Mouse (Mus musculus): Measurements from ENCODE around the gene Sars2.
A peak's percentile ranks its signal among the peaks of the same experiment; 100 is the strongest.
"Not testable (repeated sequence)": the region's sequence is repeated elsewhere in the genome, so short reads cannot be mapped to it uniquely, and the experiment has no call there.

Sars2 gene

GRCm38 (mm10) chr7:28741709-28742438, at the start of gene Sars2, which contains the start of gene Mrps12:
Gene Sars2, plus strand, starts transcription at chr7:28741992.
Gene Mrps12, minus strand, starts transcription at chr7:28741820.
- DNase-seq = peak; percentile 95

DNA sequence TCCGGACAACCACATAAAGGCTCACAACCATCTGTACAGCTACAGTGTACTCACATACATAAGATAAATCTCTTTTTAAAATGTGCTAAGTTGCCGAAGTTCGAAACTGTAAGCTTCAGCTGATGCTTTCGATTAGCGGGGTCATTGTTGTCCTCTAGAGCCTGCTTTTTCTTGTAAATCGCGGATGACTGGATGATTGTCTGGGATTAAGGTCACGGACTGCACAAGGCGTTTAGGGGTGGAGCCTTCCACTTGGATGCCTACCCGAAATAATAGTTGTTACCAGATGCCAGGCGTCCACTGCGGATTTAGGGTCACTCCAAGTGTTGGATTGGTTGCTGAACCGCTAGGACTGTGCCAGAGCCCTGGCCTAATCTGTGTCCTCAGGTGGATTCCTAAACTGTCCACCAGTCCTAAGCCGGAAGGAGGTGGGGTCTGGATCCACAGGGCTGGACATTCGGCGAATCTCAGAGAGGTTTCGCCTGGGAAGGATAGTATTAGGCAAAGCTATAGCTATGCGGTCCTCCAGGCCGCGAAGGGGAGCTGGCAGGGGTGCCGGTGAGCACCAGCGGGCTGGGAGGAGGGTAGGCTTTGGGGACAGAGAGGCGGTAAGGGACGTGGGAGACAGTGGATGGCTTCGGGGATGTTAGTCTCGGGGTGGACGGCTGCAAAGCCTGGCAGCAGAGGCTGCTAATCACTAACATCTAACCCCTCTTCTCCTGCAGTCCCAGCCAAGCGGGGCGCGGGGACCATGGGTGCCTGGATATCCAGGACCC, 49.1 kb upstream of the Sars2 start, which contains the start of gene Fbxo27:
TSS of gene Fbxo27 (plus strand) at position 305 of the 776 bp plus-strand sequence.
- DNase-seq = peak; percentile 58

DNA sequence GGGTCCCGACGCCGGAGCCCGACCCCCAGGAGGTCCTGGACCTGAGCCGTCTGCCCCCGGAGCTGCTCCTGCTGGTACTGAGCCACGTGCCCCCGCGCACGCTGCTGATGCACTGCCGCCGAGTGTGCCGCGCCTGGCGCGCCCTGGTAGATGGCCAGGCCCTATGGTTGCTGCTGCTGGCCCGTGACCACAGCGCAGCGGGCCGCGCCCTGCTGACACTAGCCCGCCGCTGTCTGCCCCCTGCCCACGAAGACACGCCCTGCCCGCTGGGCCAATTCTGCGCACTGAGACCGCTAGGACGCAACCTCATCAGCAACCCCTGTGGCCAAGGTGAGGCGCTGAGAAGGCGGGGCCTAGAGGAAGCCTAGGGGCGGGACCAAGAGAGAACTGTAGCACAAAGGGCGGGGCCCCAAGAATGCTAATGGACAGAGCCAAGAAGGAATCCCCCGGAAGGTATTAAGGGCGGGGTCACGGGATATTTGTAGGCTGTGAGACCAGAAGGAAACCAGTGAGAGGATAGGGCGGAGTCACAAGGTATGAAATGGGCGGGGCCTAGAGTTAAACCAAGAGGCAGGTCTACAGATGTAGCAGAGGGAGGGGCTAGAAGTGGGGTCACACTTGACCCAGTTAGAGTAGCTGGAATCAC, 48.3 kb upstream of the Sars2 start:
- DNase-seq = peak; percentile 82

DNA sequence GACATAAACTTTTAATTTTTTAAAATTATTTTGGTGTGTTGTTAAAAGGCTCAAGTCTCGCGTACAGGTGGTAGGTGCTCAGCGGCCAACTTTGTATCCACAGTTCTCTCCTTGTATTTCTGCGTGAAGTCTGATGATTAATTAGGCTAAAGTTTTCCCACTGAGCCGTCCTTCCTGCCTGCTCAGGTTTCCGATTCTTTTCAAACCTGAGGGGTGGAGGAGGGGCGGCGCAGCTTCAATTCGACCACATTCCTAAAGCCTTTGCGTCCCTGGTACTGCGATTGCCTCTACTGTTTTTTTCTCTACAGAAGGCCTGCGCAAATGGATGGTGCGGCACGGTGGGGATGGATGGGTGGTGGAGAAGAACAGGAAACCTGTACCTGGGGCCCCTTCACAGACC, 47.4 kb upstream of the Sars2 start:
- DNase-seq = no peak

DNA sequence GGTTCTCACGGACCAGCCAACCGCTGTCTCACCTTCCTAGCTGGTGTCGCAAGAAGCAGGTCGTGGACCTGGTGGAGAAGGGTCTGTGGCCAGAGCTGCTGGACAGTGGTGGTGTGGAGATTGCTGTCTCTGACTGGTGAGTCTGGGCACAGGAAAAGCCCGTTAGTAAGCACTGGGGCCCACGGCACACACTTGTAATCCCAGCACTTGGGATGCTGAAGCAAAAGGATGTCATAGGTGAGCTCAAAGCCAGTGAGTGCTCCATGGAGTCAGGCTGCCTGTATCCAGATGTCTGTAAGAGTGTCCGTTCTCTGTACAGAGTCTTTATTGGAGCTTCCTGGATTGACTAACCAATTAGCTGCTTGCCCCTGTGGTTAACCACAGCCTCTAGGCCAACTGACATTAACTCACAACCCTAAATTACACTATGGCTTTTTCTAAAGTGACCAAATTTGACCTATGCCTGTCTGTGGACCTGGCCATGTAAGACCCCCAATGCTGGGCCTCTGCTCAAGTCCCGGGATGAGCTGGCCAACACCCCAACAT, 46.8 kb upstream of the Sars2 start:
- DNase-seq = no peak

DNA sequence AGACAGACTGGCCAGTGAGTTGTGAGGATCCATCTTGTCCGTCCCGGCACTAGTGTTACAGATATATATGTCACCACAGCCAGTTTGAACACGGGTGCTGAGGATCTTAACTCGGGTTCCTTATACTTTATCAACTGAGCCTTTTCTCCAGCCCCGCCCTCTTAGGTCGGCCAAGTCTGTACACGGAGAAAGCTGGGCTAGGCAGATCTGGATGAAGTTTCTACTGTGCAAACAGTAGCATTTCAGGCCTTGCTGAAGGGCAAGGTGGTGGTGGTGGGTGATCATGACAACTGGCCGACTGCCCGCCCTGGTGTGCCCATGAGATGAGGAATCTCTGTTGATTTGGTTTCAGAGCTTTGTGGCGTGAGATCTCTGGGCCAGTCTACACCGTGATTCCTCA, 44.5 kb upstream of the Sars2 start:
- DNase-seq = no peak

- DNase-seq = no peak
These were observed 41.5 kb upstream of the Sars2 start for GRCm38 (mm10) chr7:28700269-28700668.

DNA sequence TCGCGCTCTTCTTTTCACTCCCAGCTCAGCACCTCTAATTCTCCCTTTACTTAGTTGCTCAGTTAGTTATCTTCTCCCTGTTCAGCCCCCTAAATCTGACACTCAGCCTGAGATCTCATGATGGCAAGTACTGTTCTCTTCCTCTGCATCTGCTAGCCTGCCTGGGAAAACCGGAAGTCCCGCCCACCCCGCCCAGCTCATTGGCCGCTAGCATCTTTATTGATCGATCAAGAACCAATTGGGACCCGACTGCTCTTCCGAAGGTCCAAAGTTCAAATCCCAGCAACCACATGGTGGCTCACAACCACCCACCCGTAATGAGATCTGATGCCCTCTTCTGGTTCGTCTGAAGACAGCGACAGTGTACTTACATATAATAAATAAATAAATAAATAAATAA, 40.5 kb upstream of the Sars2 start:
- DNase-seq = not testable (repeated sequence)

DNA sequence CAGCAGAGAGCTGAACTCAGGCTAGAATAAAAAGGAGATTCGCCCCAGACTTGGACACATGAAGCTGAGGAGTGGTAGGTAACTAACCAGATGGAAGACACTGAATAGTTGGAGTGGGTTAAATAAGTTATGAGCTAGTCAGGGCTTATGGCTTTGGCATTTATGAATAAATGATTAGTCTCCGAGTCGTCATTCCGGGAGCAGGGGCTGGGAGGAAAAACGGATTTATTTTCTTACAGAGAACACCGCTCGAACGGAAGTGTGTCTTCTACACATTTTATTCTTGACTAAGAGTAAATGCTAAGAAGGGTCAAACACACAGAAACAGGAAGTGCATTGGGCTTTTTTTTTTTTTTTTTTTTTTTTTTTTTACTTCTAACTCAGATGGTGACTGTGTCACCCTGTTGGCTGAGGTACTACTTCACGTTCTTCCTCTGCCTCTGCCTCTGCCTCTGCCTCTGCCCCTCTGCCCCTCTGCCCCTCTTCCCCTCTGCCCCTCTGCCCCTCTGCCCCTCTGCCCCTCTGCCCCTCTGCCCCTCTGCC, 39.1 kb upstream of the Sars2 start:
- no peak for DNase-seq

GRCm38 (mm10) chr7:28709454-28709853, 32.3 kb upstream of the Sars2 start:
- DNase-seq = no peak

GRCm38 (mm10) chr7:28710962-28711361, 30.8 kb upstream of the Sars2 start:
- no peak for DNase-seq

DNA sequence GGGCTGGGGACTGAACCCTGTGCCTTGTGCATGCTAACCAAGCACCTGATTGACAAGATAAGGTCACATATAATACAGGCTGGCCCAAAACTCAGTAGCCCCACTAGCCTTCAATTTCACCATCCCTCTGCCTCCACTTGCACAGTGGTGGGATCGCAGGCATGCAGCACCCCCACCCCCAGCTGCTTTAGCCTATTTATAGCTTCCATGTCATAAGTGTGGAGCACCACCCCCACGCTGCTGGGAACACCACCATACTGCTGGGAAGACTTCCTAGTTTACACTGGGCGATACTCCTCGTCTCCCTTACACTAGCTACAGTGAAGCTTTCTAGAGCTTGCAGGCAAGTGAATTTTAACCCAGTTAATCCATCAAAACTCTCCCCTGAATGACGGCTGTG, 27.1 kb upstream of the Sars2 start:
- peak; percentile 43 for DNase-seq

DNA sequence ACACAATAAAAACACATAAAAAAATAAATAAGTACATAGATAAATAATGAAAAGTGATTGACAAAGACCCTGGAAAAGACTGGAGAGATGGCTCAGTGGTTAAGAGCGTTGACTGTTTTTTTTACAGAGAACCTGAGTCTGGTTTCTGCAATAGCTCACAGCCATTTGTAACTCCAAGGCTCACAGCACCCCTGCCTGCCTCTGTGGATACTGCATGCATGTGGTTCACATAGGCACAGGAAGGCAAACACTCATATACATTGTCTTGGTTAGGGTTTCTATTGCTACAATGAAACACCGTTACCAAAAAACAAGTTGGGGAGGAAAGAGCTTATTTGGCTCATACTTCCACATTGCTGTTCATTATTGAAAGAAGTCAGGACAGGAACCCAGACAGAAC, 26.2 kb upstream of the Sars2 start:
- DNase-seq = no peak

DNA sequence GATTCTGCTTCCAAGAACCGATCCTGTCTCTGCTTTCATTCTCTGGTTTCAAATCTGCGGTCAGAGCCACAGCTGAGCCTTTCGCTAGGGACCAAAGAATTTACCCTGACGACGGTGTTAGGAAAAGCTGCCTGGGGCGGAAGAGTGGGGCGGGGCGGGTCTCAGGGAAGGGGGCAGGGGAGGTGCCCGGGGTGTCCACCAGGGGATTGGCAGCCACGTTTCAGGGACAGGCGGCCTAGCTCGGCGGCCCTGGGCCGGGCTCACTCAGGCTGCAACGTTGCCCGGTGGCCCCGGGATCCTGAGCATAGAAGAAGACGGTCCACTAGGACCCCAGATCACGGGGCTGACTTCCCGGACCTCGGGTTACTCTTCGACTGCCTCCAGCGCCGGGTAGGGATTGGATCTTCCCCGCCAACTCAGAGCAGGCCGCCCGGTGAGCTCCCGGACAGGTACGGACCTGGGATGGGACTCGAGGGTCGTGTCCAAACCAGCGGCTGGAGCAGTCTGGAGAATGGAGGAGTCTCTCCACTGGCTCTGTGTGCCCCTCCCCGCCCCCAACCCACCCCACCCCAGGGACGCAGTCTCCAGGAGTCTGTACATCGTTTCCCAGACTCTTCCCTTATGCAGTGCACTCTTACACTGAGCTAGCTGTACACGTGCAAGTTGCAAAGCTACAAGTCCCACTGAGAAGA, 25.1 kb upstream of the Sars2 start, which contains the start of gene Fbxo17:
TSS of gene Fbxo17 (plus strand) at position 215 of the 692 bp plus-strand sequence.
- no peak for DNase-seq

GRCm38 (mm10) chr7:28717726-28718125, 24.1 kb upstream of the Sars2 start:
- no peak for DNase-seq

DNA sequence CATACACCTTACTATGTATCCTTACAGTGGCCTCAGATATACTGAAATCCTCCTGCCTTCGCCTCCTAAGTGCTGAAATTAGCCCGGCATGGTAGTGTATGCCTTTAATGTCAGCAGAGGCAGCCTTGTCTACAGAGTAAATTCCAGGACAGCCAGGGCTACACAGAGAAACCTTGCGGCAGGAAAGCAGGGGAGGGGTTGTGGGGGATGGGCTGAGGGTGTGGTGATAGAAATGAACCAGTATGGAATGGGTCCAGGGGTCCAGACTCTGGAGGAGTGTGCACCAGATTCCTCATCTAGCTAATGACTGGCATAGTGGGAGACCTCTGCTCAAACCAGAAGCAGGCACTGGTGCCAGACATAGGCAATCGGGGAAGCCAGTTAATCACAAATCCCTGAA, 22.6 kb upstream of the Sars2 start:
- DNase-seq = no peak

- DNase-seq = no peak
These were observed 22.1 kb upstream of the Sars2 start for GRCm38 (mm10) chr7:28719650-28720049.

DNA sequence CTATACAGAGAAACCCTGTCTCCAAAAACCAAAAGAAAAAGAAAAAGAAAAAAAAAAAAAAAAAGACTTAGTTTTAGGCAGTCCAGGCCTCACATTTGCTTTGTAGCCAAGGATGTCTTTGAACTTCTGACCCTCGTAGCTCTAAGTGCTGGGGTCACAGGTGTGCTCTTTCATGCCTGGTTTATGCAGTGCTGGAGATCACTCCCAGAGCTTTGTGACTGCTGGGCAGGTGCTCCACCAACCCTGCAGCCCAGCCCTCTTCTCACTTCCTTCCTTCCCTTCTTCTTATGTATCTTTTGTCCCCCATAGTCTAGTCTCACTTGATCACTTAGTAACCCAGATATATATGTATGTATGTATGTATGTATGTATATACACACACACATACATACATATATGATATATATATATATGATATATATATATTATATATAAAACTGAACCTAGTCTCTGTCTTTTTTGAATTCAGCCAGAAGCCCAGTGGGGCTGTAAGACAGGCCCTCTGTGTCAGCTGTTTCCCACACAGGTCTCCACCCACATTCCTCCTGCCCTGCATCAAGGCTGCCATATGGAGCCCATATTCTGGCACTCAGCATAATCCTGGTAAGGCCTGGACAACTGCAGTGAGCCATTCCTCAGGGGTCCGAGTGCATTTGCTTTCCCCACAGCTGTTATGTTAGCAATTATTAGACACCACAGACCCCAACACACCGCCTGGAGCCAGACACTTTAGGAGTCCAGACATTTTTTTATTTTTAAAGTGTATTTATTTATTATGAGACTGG, 20.8 kb upstream of the Sars2 start:
- no peak for DNase-seq

GRCm38 (mm10) chr7:28722079-28722478, 19.7 kb upstream of the Sars2 start:
- DNase-seq = no peak

- no peak for DNase-seq
These were observed 17.2 kb upstream of the Sars2 start for GRCm38 (mm10) chr7:28724613-28725012.

DNA sequence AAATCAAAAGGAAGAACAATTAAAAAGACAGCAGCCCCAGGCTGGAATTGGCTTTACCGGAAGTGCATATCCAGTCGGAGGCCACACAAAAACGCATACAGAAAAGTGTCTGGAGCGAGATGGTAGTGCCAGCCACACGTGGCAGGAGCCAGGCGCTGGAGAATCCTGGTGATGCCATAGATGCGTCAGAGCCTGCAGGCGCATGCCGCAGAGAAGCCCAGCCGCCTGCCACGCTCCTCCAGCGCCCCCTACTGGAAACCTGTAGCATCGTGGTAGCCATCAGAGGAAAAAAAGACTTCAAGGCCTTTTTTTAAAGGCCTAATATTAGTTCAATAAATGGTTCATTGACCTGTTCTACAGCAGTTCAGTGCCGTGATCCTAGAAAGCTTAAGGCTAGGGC, 15.2 kb upstream of the Sars2 start:
- peak; percentile 84 for DNase-seq
